Mouse (Mus musculus): ENCODE results near the gene Saa4. TPM values are rescaled to one million over a fixed set of nuclear protein-coding genes. Genes with fewer than 3 reads are reported as not detected.

The Saa4 gene
- total RNA-seq (2023), result not detected

GRCm38 (mm10) chr7:46732458-46732857 is at the start of gene Saa4:
TSS of gene Saa4 (minus strand) at chr7:46732603.

GRCm38 (mm10) chr7:46751490-46751889 is 19.1 kb upstream of the Saa4 start, which contains the start of gene Saa2:
TSS of gene Saa2 (plus strand) at chr7:46751790.

GRCm38 (mm10) chr7:46742880-46743279 is 10.5 kb upstream of the Saa4 start, which contains the start of gene Saa1:
TSS of gene Saa1 (minus strand) at chr7:46742980.

GRCm38 (mm10) chr7:46715600-46715999 is 16.8 kb downstream of the Saa4 start, which contains the start of gene Saa3:
TSS of gene Saa3 (minus strand) at chr7:46715700.

GRCm38 (mm10) chr7:46710390-46710844 is 22.0 kb downstream of the Saa4 start, which contains the start of gene Saal1:
TSS of gene Saal1 (minus strand) at chr7:46710680.

Other genes starting within 250 kb of the Saa4 start
- gene Sergef, start 92.8 kb downstream of the Saa4 start, total RNA-seq (2023), result 20.0 TPM
- not detected for gene Tph1, start 60.1 kb downstream of the Saa4 start, total RNA-seq (2023)
- gene Saal1, start 21.9 kb downstream of the Saa4 start, total RNA-seq (2023), result 11.2 TPM
- gene Saa3, start 16.9 kb downstream of the Saa4 start, total RNA-seq (2023), result 0.27 TPM
- gene Saa1, start 10.4 kb upstream of the Saa4 start, total RNA-seq (2023), result not detected
- not detected for gene Saa2, start 19.2 kb upstream of the Saa4 start, total RNA-seq (2023)
- gene Hps5, start 63.5 kb upstream of the Saa4 start, total RNA-seq (2023), result 44.3 TPM
- gene Gtf2h1, start 63.5 kb upstream of the Saa4 start, total RNA-seq (2023), result 54.8 TPM
- gene Ldha, start 108.9 kb upstream of the Saa4 start, total RNA-seq (2023), result 294 TPM
- gene Ldhc, start 128.6 kb upstream of the Saa4 start, total RNA-seq (2023), result not detected
- gene Tsg101, start 187.4 kb upstream of the Saa4 start, total RNA-seq (2023), result 60.4 TPM
- gene Uevld, start 225.9 kb upstream of the Saa4 start, total RNA-seq (2023), result 5.1 TPM

Measured in CD4-positive naive resting alpha-beta T cell, adult 57 days (primary cell).